In genomic region chr19:4215451-4215840, GRCm38 (mm10) we compare ENCODE assay signal across 8 mouse cellular contexts. TPM values are rescaled to one million over a fixed set of nuclear protein-coding genes. Genes with fewer than 3 reads are reported as not detected.
A peak's percentile ranks its signal among the peaks of the same experiment; 100 is the strongest.
DNase-seq lines count a peak whose midpoint lies in the region; ATAC-seq and TF ChIP-seq lines count a peak whose summit lies in the region.

No protein-coding gene starts in this region.

- intact Hi-C loops in left cerebral cortex, adult 2 months (cut with DNase I) = no loop called here
- intact Hi-C loops in left cerebral cortex, postnatal 10 days (cut with DNase I) = no loop called here

- no peaks in the 10 kb centered on the region for H3K36me3 ChIP-seq in embryonic facial prominence, embryonic 14.5 days (ENCODE audit: control insufficient read depth, insufficient read depth, low read length)
- H3K36me3 ChIP-seq in intestine, embryonic 16.5 days (ENCODE audit: control insufficient read depth, insufficient read depth, low read length) = no peaks in the 10 kb centered on the region
- H3K36me3 ChIP-seq in neural tube, embryonic 11.5 days (ENCODE audit: control insufficient read depth, insufficient read depth, low read length) = no peaks in the 10 kb centered on the region

- peaks cover 56% of the 10 kb centered on the region for H3K4me1 ChIP-seq in embryonic facial prominence, embryonic 14.5 days (ENCODE audit: control insufficient read depth, insufficient read depth, low read length)
- H3K4me1 ChIP-seq in intestine, embryonic 16.5 days (ENCODE audit: control insufficient read depth, insufficient read depth, low read length) = peaks cover 63% of the 10 kb centered on the region
- H3K4me1 ChIP-seq in neural tube, embryonic 11.5 days (ENCODE audit: control insufficient read depth, insufficient read depth, low read length) = peaks cover 8% of the 10 kb centered on the region

- TF ChIP-seq CTCF in left cerebral cortex, adult 2 months (IDR thresholded peaks at IDR 0.05) = no peak

- peak overlapping the region; percentile 92 for H3K9ac ChIP-seq in embryonic facial prominence, embryonic 14.5 days (ENCODE audit: low read depth, low read length)
- peak overlapping the region; percentile 98 for H3K9ac ChIP-seq in intestine, embryonic 16.5 days (ENCODE audit: low read depth, low read length)
- peak overlapping the region; percentile 65 for H3K9ac ChIP-seq in neural tube, embryonic 11.5 days (ENCODE audit: low read length)

- H3K27me3 ChIP-seq in embryonic facial prominence, embryonic 14.5 days (replicated peaks; ENCODE audit: control insufficient read depth, insufficient read depth, low read length) = no peaks in the 10 kb centered on the region
- H3K27me3 ChIP-seq in intestine, embryonic 16.5 days (replicated peaks; ENCODE audit: control insufficient read depth, insufficient read depth, low read length) = no peaks in the 10 kb centered on the region
- H3K27me3 ChIP-seq in neural tube, embryonic 11.5 days (ENCODE audit: control insufficient read depth, insufficient read depth, low read length) = peaks cover 50% of the 10 kb centered on the region

- no peak for DNase-seq in left cerebral cortex, adult 2 months (ENCODE audit: extremely low spot score in 1 of 2, low spot score in 2 of 2)
- DNase-seq in left cerebral cortex, postnatal 10 days (ENCODE audit: extremely low spot score in 1 of 2, low spot score in 2 of 2) = no peak
- DNase-seq in embryonic facial prominence, embryonic 14.5 days (ENCODE audit: low spot score) = no peak
- DNase-seq in neural tube, embryonic 11.5 days (ENCODE audit: low spot score) = peak; percentile 42
- no peak for DNase-seq in adrenal gland, postnatal 25 days
- DNase-seq in natural killer cell, adult 2 months (ENCODE audit: low spot score in 2 of 2) = no peak
- no peak for DNase-seq in cerebellum, postnatal 4 days (ENCODE audit: low spot score in 2 of 2)

- H3K9me3 ChIP-seq in embryonic facial prominence, embryonic 14.5 days (ENCODE audit: control insufficient read depth, low read length) = no peaks in the 10 kb centered on the region
- H3K9me3 ChIP-seq in intestine, embryonic 16.5 days (ENCODE audit: control insufficient read depth, low read length) = no peaks in the 10 kb centered on the region
- no peaks in the 10 kb centered on the region for H3K9me3 ChIP-seq in neural tube, embryonic 11.5 days (ENCODE audit: control insufficient read depth, low read length)

- H3K27ac ChIP-seq in left cerebral cortex, adult 2 months = no peak overlapping the region
- peak overlapping the region; percentile 95 for H3K27ac ChIP-seq in embryonic facial prominence, embryonic 14.5 days (replicated peaks; ENCODE audit: low read depth, low read length)
- H3K27ac ChIP-seq in intestine, embryonic 16.5 days (ENCODE audit: low read length) = peak overlapping the region; percentile 96
- H3K27ac ChIP-seq in neural tube, embryonic 11.5 days (ENCODE audit: low read depth, low read length) = no peak overlapping the region

- H3K4me3 ChIP-seq in left cerebral cortex, adult 2 months = peak overlapping the region; percentile 47
- peak overlapping the region; percentile 86 for H3K4me3 ChIP-seq in embryonic facial prominence, embryonic 14.5 days (ENCODE audit: low read depth, low read length)
- H3K4me3 ChIP-seq in intestine, embryonic 16.5 days (ENCODE audit: low read length) = peak overlapping the region; percentile 87
- peak overlapping the region; percentile 59 for H3K4me3 ChIP-seq in neural tube, embryonic 11.5 days (ENCODE audit: low read depth, low read length)

- WGBS in embryonic facial prominence, embryonic 14.5 days = 3% methylated on average over 13 of the region's 21 CpGs
- WGBS in intestine, embryonic 16.5 days = 4% methylated on average over 19 of the region's 21 CpGs
- 4% methylated on average over 16 of the region's 21 CpGs for WGBS in neural tube, embryonic 11.5 days

- peak overlapping the region; percentile 84 for H3K4me2 ChIP-seq in embryonic facial prominence, embryonic 14.5 days (ENCODE audit: low read depth, low read length)
- peak overlapping the region; percentile 96 for H3K4me2 ChIP-seq in intestine, embryonic 16.5 days (ENCODE audit: low read depth, low read length)
- H3K4me2 ChIP-seq in neural tube, embryonic 11.5 days (ENCODE audit: low read depth) = peak overlapping the region; percentile 97

- no peak for ATAC-seq in embryonic facial prominence, embryonic 14.5 days (ENCODE audit: low read depth)
- ATAC-seq in intestine, embryonic 16.5 days = no peak
- ATAC-seq in neural tube, embryonic 11.5 days (ENCODE audit: insufficient read depth, low FRiP score, low TSS enrichment) = no peak

RNA-seq across cellular contexts. Expression of gene AC109138.7, which starts 1.3 kb away (rescaled TPM):
- total RNA-seq in left cerebral cortex, adult 2 months (2021) = not detected
- not detected for total RNA-seq in left cerebral cortex, postnatal 10 days (2021)
- polyA plus RNA-seq in embryonic facial prominence, embryonic 14.5 days (2014; fragmentation: Nextera tagmentation; extraction: Ambion mirVana) = not detected in 2 replicates
- not detected in 2 replicates for polyA plus RNA-seq in intestine, embryonic 16.5 days (2015; fragmentation: Nextera tagmentation; extraction: Ambion mirVana)
- not detected in 2 replicates for polyA plus RNA-seq in neural tube, embryonic 11.5 days (2014; fragmentation: Nextera tagmentation; extraction: Ambion mirVana)
- not detected in 2 replicates for total RNA-seq in adrenal gland, postnatal 25 days (2021)

RNA-seq across cellular contexts. Expression of gene Clcf1, which starts 1.4 kb away (rescaled TPM):
- 1 to 10 TPM; 1.3 to 2.1 TPM for total RNA-seq in left cerebral cortex, adult 2 months (2021)
- 1 to 10 TPM; 1.5 to 1.7 TPM for total RNA-seq in left cerebral cortex, postnatal 10 days (2021)
- polyA plus RNA-seq in embryonic facial prominence, embryonic 14.5 days (2014; fragmentation: Nextera tagmentation; extraction: Ambion mirVana) = 6.0 and 6.3 TPM in 2 replicates
- 5.9 TPM in 2 replicates for polyA plus RNA-seq in intestine, embryonic 16.5 days (2015; fragmentation: Nextera tagmentation; extraction: Ambion mirVana)
- 0.81 and 1.7 TPM in 2 replicates for polyA plus RNA-seq in neural tube, embryonic 11.5 days (2014; fragmentation: Nextera tagmentation; extraction: Ambion mirVana)
- total RNA-seq in adrenal gland, postnatal 25 days (2021) = 11.0 and 14.5 TPM in 2 replicates

RNA-seq across cellular contexts. Expression of gene Rad9a, which starts 14.0 kb away (rescaled TPM):
- 10 to 100 TPM in 1 of 2 experiments, 1 to 10 TPM in 1; 8.7 to 10.1 TPM for total RNA-seq in left cerebral cortex, adult 2 months (2021)
- total RNA-seq in left cerebral cortex, postnatal 10 days (2021) = 1 to 10 TPM; 8.9 to 9.3 TPM
- polyA plus RNA-seq in embryonic facial prominence, embryonic 14.5 days (2014; fragmentation: Nextera tagmentation; extraction: Ambion mirVana) = 28.9 and 32.4 TPM in 2 replicates
- 31.7 and 34.2 TPM in 2 replicates for polyA plus RNA-seq in intestine, embryonic 16.5 days (2015; fragmentation: Nextera tagmentation; extraction: Ambion mirVana)
- polyA plus RNA-seq in neural tube, embryonic 11.5 days (2014; fragmentation: Nextera tagmentation; extraction: Ambion mirVana) = 39.1 and 45.8 TPM in 2 replicates
- total RNA-seq in adrenal gland, postnatal 25 days (2021) = 10.1 and 10.8 TPM in 2 replicates

RNA-seq across cellular contexts. Expression of gene Pold4, which starts 16.3 kb away (rescaled TPM):
- total RNA-seq in left cerebral cortex, adult 2 months (2021) = 10 to 100 TPM; 15.4 to 17.6 TPM
- total RNA-seq in left cerebral cortex, postnatal 10 days (2021) = 10 to 100 TPM; 12.8 to 16.2 TPM
- 28.1 and 31.3 TPM in 2 replicates for polyA plus RNA-seq in embryonic facial prominence, embryonic 14.5 days (2014; fragmentation: Nextera tagmentation; extraction: Ambion mirVana)
- 46.7 and 52.9 TPM in 2 replicates for polyA plus RNA-seq in intestine, embryonic 16.5 days (2015; fragmentation: Nextera tagmentation; extraction: Ambion mirVana)
- polyA plus RNA-seq in neural tube, embryonic 11.5 days (2014; fragmentation: Nextera tagmentation; extraction: Ambion mirVana) = 14.7 and 15.2 TPM in 2 replicates
- total RNA-seq in adrenal gland, postnatal 25 days (2021) = 56.8 and 60.4 TPM in 2 replicates

RNA-seq across cellular contexts. Expression of gene Ppp1ca, which starts 23.6 kb away (rescaled TPM):
- total RNA-seq in left cerebral cortex, adult 2 months (2021) = 100 to 1,000 TPM; 293 to 306 TPM
- total RNA-seq in left cerebral cortex, postnatal 10 days (2021) = 100 to 1,000 TPM; 331 to 336 TPM
- polyA plus RNA-seq in embryonic facial prominence, embryonic 14.5 days (2014; fragmentation: Nextera tagmentation; extraction: Ambion mirVana) = 744 and 800 TPM in 2 replicates
- 759 and 799 TPM in 2 replicates for polyA plus RNA-seq in intestine, embryonic 16.5 days (2015; fragmentation: Nextera tagmentation; extraction: Ambion mirVana)
- 928 and 939 TPM in 2 replicates for polyA plus RNA-seq in neural tube, embryonic 11.5 days (2014; fragmentation: Nextera tagmentation; extraction: Ambion mirVana)
- 373 and 392 TPM in 2 replicates for total RNA-seq in adrenal gland, postnatal 25 days (2021)

Comparison
In these comparisons a context has a peak if more than half of its experiments do, and no peak if none do; other contexts are left out.
1. H3K27ac ChIP-seq: peak in embryonic facial prominence, embryonic 14.5 days (single experiment) and intestine, embryonic 16.5 days (single experiment); none in left cerebral cortex, adult 2 months (single experiment) and neural tube, embryonic 11.5 days (single experiment).
2. Peak in every context shown above with its lines, with median percentiles within 50 percentile points of each other: H3K4me3 ChIP-seq, H3K4me2 ChIP-seq and H3K9ac ChIP-seq.